Mouse (Mus musculus): ENCODE data around the gene Pnpla1.

Gene Pnpla1

GRCm38 (mm10) chr17:28876331-28876730 lies 18.1 kb downstream of the Pnpla1 start:
- in situ Hi-C loops (cut with MboI; ENCODE audit: low pct_unique_long_range_greater_than_20kb in 1 of 2, low sequenced_read_pairs in 2 of 2, unreplicated experiment in 1 of 2): no loop called here

- in situ Hi-C loops (cut with MboI; ENCODE audit: low pct_unique_long_range_greater_than_20kb in 1 of 2, low sequenced_read_pairs in 2 of 2, unreplicated experiment in 1 of 2): no loop called here
Observed at GRCm38 (mm10) chr17:28876821-28877220, 18.6 kb downstream of the Pnpla1 start.

- in situ Hi-C loops (cut with MboI; ENCODE audit: low pct_unique_long_range_greater_than_20kb in 1 of 2, low sequenced_read_pairs in 2 of 2, unreplicated experiment in 1 of 2): no loop called here
Observed at GRCm38 (mm10) chr17:28879931-28880391, 21.8 kb downstream of the Pnpla1 start.

- in situ Hi-C loops (cut with MboI; ENCODE audit: low pct_unique_long_range_greater_than_20kb in 1 of 2, low sequenced_read_pairs in 2 of 2, unreplicated experiment in 1 of 2): no loop called here
Observed at GRCm38 (mm10) chr17:28882316-28882715, 24.1 kb downstream of the Pnpla1 start.

GRCm38 (mm10) chr17:28882810-28883209 lies 24.6 kb downstream of the Pnpla1 start:
- in situ Hi-C loops (cut with MboI; ENCODE audit: low pct_unique_long_range_greater_than_20kb in 1 of 2, low sequenced_read_pairs in 2 of 2, unreplicated experiment in 1 of 2): no loop called here

GRCm38 (mm10) chr17:28883941-28884516 lies 25.8 kb downstream of the Pnpla1 start:
- in situ Hi-C loops (cut with MboI; ENCODE audit: low pct_unique_long_range_greater_than_20kb in 1 of 2, low sequenced_read_pairs in 2 of 2, unreplicated experiment in 1 of 2): no loop called here

- in situ Hi-C loops (cut with MboI; ENCODE audit: low pct_unique_long_range_greater_than_20kb in 1 of 2, low sequenced_read_pairs in 2 of 2, unreplicated experiment in 1 of 2): no loop called here
Observed at GRCm38 (mm10) chr17:28885231-28885630, 27.0 kb downstream of the Pnpla1 start.

GRCm38 (mm10) chr17:28886266-28886665 lies 28.1 kb downstream of the Pnpla1 start:
- in situ Hi-C loops (cut with MboI; ENCODE audit: low pct_unique_long_range_greater_than_20kb in 1 of 2, low sequenced_read_pairs in 2 of 2, unreplicated experiment in 1 of 2): no loop called here

- in situ Hi-C loops (cut with MboI; ENCODE audit: low pct_unique_long_range_greater_than_20kb in 1 of 2, low sequenced_read_pairs in 2 of 2, unreplicated experiment in 1 of 2): no loop called here
Observed at GRCm38 (mm10) chr17:28894050-28894767, 36.0 kb downstream of the Pnpla1 start.

- in situ Hi-C loops (cut with MboI; ENCODE audit: low pct_unique_long_range_greater_than_20kb in 1 of 2, low sequenced_read_pairs in 2 of 2, unreplicated experiment in 1 of 2): no loop called here
Observed at GRCm38 (mm10) chr17:28895217-28895875, 37.1 kb downstream of the Pnpla1 start.

GRCm38 (mm10) chr17:28896095-28896780 lies 38.0 kb downstream of the Pnpla1 start:
- in situ Hi-C loops (cut with MboI; ENCODE audit: low pct_unique_long_range_greater_than_20kb in 1 of 2, low sequenced_read_pairs in 2 of 2, unreplicated experiment in 1 of 2): no loop called here

GRCm38 (mm10) chr17:28897817-28898216 lies 39.6 kb downstream of the Pnpla1 start:
- in situ Hi-C loops (cut with MboI; ENCODE audit: low pct_unique_long_range_greater_than_20kb in 1 of 2, low sequenced_read_pairs in 2 of 2, unreplicated experiment in 1 of 2): no loop called here

- in situ Hi-C loops (cut with MboI; ENCODE audit: low pct_unique_long_range_greater_than_20kb in 1 of 2, low sequenced_read_pairs in 2 of 2, unreplicated experiment in 1 of 2): no loop called here
Observed at GRCm38 (mm10) chr17:28898249-28898648, 40.0 kb downstream of the Pnpla1 start.

- in situ Hi-C loops (cut with MboI; ENCODE audit: low pct_unique_long_range_greater_than_20kb in 1 of 2, low sequenced_read_pairs in 2 of 2, unreplicated experiment in 1 of 2): no loop called here
Observed at GRCm38 (mm10) chr17:28899427-28899826, 41.2 kb downstream of the Pnpla1 start.

- in situ Hi-C loops (cut with MboI; ENCODE audit: low pct_unique_long_range_greater_than_20kb in 1 of 2, low sequenced_read_pairs in 2 of 2, unreplicated experiment in 1 of 2): no loop called here
Observed at GRCm38 (mm10) chr17:28901559-28901958, 43.3 kb downstream of the Pnpla1 start.

GRCm38 (mm10) chr17:28904546-28905376 lies 46.5 kb downstream of the Pnpla1 start:
- in situ Hi-C loops (cut with MboI; ENCODE audit: low pct_unique_long_range_greater_than_20kb in 1 of 2, low sequenced_read_pairs in 2 of 2, unreplicated experiment in 1 of 2): no loop called here

- in situ Hi-C loops (cut with MboI; ENCODE audit: low pct_unique_long_range_greater_than_20kb in 1 of 2, low sequenced_read_pairs in 2 of 2, unreplicated experiment in 1 of 2): no loop called here
Observed at GRCm38 (mm10) chr17:28905377-28905916, 47.2 kb downstream of the Pnpla1 start.

GRCm38 (mm10) chr17:28907959-28908358 lies 49.7 kb downstream of the Pnpla1 start:
- in situ Hi-C loops (cut with MboI; ENCODE audit: low pct_unique_long_range_greater_than_20kb in 1 of 2, low sequenced_read_pairs in 2 of 2, unreplicated experiment in 1 of 2): no loop called here
